ENCODE assay signal across 8 mouse cellular contexts in genomic region chr11:80210321-80210720, GRCm38 (mm10). TPM values are rescaled to one million over a fixed set of nuclear protein-coding genes. Genes with fewer than 3 reads are reported as not detected.
DNase-seq lines count a peak whose midpoint lies in the region; ATAC-seq and TF ChIP-seq lines count a peak whose summit lies in the region.

No protein-coding gene starts in this region.

- peaks cover 19% of the 10 kb centered on the region for H3K36me3 ChIP-seq in erythroblast, embryonic 14.5 days (ENCODE audit: control insufficient read depth)
- H3K36me3 ChIP-seq in G1E (replicated peaks), result peaks cover 38% of the 10 kb centered on the region
- H3K36me3 ChIP-seq in hindbrain, embryonic 11.5 days (ENCODE audit: control insufficient read depth, insufficient read depth, low read length), result no peaks in the 10 kb centered on the region
- H3K36me3 ChIP-seq in macrophage (ENCODE audit: inconsistent target), result no peaks in the 10 kb centered on the region

- H3K4me1 ChIP-seq in erythroblast, embryonic 14.5 days (ENCODE audit: control insufficient read depth), result peaks cover 31% of the 10 kb centered on the region
- H3K4me1 ChIP-seq in G1E (ENCODE audit: insufficient read depth, low read depth, low read length), result peaks cover 15% of the 10 kb centered on the region
- H3K4me1 ChIP-seq in hindbrain, embryonic 11.5 days (replicated peaks; ENCODE audit: control insufficient read depth, insufficient read depth, low read length), result peaks cover 3% of the 10 kb centered on the region; the same call in 1 of the 2 replicates

- H3K79me2 ChIP-seq in macrophage (ENCODE audit: inconsistent target), result peaks cover 57% of the 10 kb centered on the region

- 59% methylated on average over 6 of the region's 6 CpGs for WGBS in hindbrain, embryonic 11.5 days
- 0% methylated on average over 6 of the region's 6 CpGs for WGBS in macrophage (ENCODE audit: missing documents)

- peaks cover 2% of the 10 kb centered on the region; the same call in 1 of the 2 replicates for H3K27me3 ChIP-seq in erythroblast, embryonic 14.5 days (ENCODE audit: control insufficient read depth)
- H3K27me3 ChIP-seq in G1E (ENCODE audit: insufficient read depth, low read length), result 0 out of 2 replicates have a peak, but pooled peaks cover 2% of the 10 kb centered on the region
- H3K27me3 ChIP-seq in hindbrain, embryonic 11.5 days (ENCODE audit: control insufficient read depth, insufficient read depth, low read length), result no peaks in the 10 kb centered on the region

- H3K4me3 ChIP-seq in erythroblast, embryonic 14.5 days (replicated peaks), result peak overlapping the region; percentile 90
- H3K4me3 ChIP-seq in G1E (ENCODE audit: low read depth, low read length), result peak overlapping the region; percentile 99; the same call in 1 of the 2 replicates
- peak overlapping the region; percentile 96 for H3K4me3 ChIP-seq in hindbrain, embryonic 11.5 days (ENCODE audit: low read depth, low read length)
- H3K4me3 ChIP-seq in macrophage (ENCODE audit: inconsistent target), result peak overlapping the region; percentile 75

- no peaks in the 10 kb centered on the region for H3K9me3 ChIP-seq in erythroblast, embryonic 14.5 days (ENCODE audit: control insufficient read depth, low read length)
- H3K9me3 ChIP-seq in G1E (replicated peaks), result no peaks in the 10 kb centered on the region
- H3K9me3 ChIP-seq in hindbrain, embryonic 11.5 days (ENCODE audit: control insufficient read depth, low read length), result no peaks in the 10 kb centered on the region

- no peak overlapping the region for H3K27ac ChIP-seq in hindbrain, embryonic 11.5 days (ENCODE audit: low read depth, low read length)
- H3K27ac ChIP-seq in macrophage, result peak overlapping the region; percentile 51; the same call in 1 of the 2 replicates

- no peak for TF ChIP-seq CTCF in G1E (IDR thresholded peaks at IDR 0.05; ENCODE audit: low read depth, low read length)

- ATAC-seq in erythroblast, adult 5-6 weeks (replicated peaks; ENCODE audit: low FRiP score, poor library complexity, severe bottlenecking), result no peak
- ATAC-seq in G1E (ENCODE audit: extremely low read depth, insufficient number of reproducible peaks, low FRiP score, poor library complexity, severe bottlenecking), result no peak
- no peak for ATAC-seq in hindbrain, embryonic 11.5 days (ENCODE audit: low FRiP score)

- H3K4me2 ChIP-seq in hindbrain, embryonic 11.5 days (replicated peaks; ENCODE audit: low read depth, low read length), result peak overlapping the region; percentile 38

- peak; percentile 7 for DNase-seq in G1E (ENCODE audit: low spot score)
- DNase-seq in hindbrain, embryonic 11.5 days (ENCODE audit: low spot score), result no peak
- no peak for DNase-seq in thymus, postnatal 25 days
- DNase-seq in kidney, postnatal 10 days, result no peak
- DNase-seq in urinary bladder, postnatal 4 days (ENCODE audit: low spot score in 2 of 2), result no peak

- H3K9ac ChIP-seq in hindbrain, embryonic 11.5 days (ENCODE audit: low read depth, low read length), result peak overlapping the region; percentile 16; the same call in 1 of the 2 replicates

RNA-seq across cellular contexts. Expression of gene Rhot1, which starts 1.5 kb away (rescaled TPM):
- polyA plus RNA-seq in erythroblast, embryonic 14.5 days (2012), result 0.09 and 0.19 TPM in 2 replicates
- total RNA-seq in erythroblast, adult 5-6 weeks (2015; ENCODE audit: low replicate concordance), result 10.2 and 11.9 TPM in 2 replicates
- total RNA-seq in erythroblast, adult 5-6 weeks (2017; ENCODE audit: low replicate concordance), result 9.8 and 10.3 TPM in 2 replicates
- total RNA-seq in G1E (2014; fragmentation: Nextera tagmentation), result 80.3 and 87.3 TPM in 2 replicates
- total RNA-seq in G1E (2017), result 56.4 and 64.8 TPM in 2 replicates
- 5.1 and 5.3 TPM in 2 replicates for polyA plus RNA-seq in G1E (2012)
- polyA plus RNA-seq in hindbrain, embryonic 11.5 days (2014; fragmentation: Nextera tagmentation; extraction: Ambion mirVana), result 73.8 and 74.9 TPM in 2 replicates
- 100 to 1,000 TPM in 11 of 26 experiments, 10 to 100 TPM in 15; 39.2 to 147 (median 95.7) TPM for total RNA-seq in macrophage (2018; cell fraction: chromatin; rRNA removed)
- 10 to 100 TPM; 27.7 to 40.3 (median 34.9) TPM for total RNA-seq in macrophage (2018; cell fraction: cytosol; rRNA removed)
- total RNA-seq in macrophage (2018; cell fraction: nucleus; rRNA removed), result 100 to 1,000 TPM in 3 of 26 experiments, 10 to 100 TPM in 23; 28.3 to 114 (median 51.9) TPM
- 29.4 to 36.6 TPM (median 30.4 TPM) in 3 replicates for polyA plus RNA-seq in macrophage (2018)

RNA-seq across cellular contexts. Expression of gene Rnf135, which starts 26.7 kb away (rescaled TPM):
- 0.03 TPM in 1 of 2 replicates, not detected in the other for polyA plus RNA-seq in erythroblast, embryonic 14.5 days (2012)
- total RNA-seq in erythroblast, adult 5-6 weeks (2015; ENCODE audit: low replicate concordance), result not detected in 2 replicates
- total RNA-seq in erythroblast, adult 5-6 weeks (2017; ENCODE audit: low replicate concordance), result 0.42 and 0.60 TPM in 2 replicates
- total RNA-seq in G1E (2014; fragmentation: Nextera tagmentation), result 9.6 and 10.4 TPM in 2 replicates
- 6.8 TPM in 2 replicates for total RNA-seq in G1E (2017)
- 4.0 and 5.3 TPM in 2 replicates for polyA plus RNA-seq in G1E (2012)
- polyA plus RNA-seq in hindbrain, embryonic 11.5 days (2014; fragmentation: Nextera tagmentation; extraction: Ambion mirVana), result 3.3 and 3.8 TPM in 2 replicates
- total RNA-seq in macrophage (2018; cell fraction: chromatin; rRNA removed), result 10 to 100 TPM; 17.2 to 69.8 (median 48.8) TPM
- 10 to 100 TPM; 15.5 to 57.5 (median 30.7) TPM for total RNA-seq in macrophage (2018; cell fraction: cytosol; rRNA removed)
- 10 to 100 TPM; 23.7 to 88.1 (median 50.5) TPM for total RNA-seq in macrophage (2018; cell fraction: nucleus; rRNA removed)
- 8.8 to 30.5 TPM (median 15.2 TPM) in 3 replicates for polyA plus RNA-seq in macrophage (2018)

RNA-seq across cellular contexts. Expression of gene Adap2, which starts 56.4 kb away (rescaled TPM):
- polyA plus RNA-seq in erythroblast, embryonic 14.5 days (2012), result not detected in 2 replicates
- total RNA-seq in erythroblast, adult 5-6 weeks (2015; ENCODE audit: low replicate concordance), result 1.7 and 5.0 TPM in 2 replicates
- total RNA-seq in erythroblast, adult 5-6 weeks (2017; ENCODE audit: low replicate concordance), result 1.0 and 2.5 TPM in 2 replicates
- total RNA-seq in G1E (2014; fragmentation: Nextera tagmentation), result not detected in 2 replicates
- not detected in 2 replicates for total RNA-seq in G1E (2017)
- not detected in 2 replicates for polyA plus RNA-seq in G1E (2012)
- polyA plus RNA-seq in hindbrain, embryonic 11.5 days (2014; fragmentation: Nextera tagmentation; extraction: Ambion mirVana), result 1.1 and 1.4 TPM in 2 replicates
- 100 to 1,000 TPM; 119 to 715 (median 357) TPM for total RNA-seq in macrophage (2018; cell fraction: chromatin; rRNA removed)
- total RNA-seq in macrophage (2018; cell fraction: cytosol; rRNA removed), result 100 to 1,000 TPM in 19 of 26 experiments, 10 to 100 TPM in 7; 65.8 to 202 (median 108) TPM
- 100 to 1,000 TPM in 24 of 26 experiments, 10 to 100 TPM in 2; 94.4 to 583 (median 247) TPM for total RNA-seq in macrophage (2018; cell fraction: nucleus; rRNA removed)
- 54.5 to 101 TPM (median 85.2 TPM) in 3 replicates for polyA plus RNA-seq in macrophage (2018)

Comparison
In these comparisons a context has a peak if more than half of its experiments do, and no peak if none do; other contexts are left out.
1. RNA of gene Adap2, which starts 56.4 kb away (polyA plus RNA-seq): 54.5 to 101 TPM in macrophage; 1.1 to 1.4 TPM in hindbrain, embryonic 11.5 days, not detected in G1E and not detected in erythroblast, embryonic 14.5 days; every median in the first group is over 10 times any median in the second.
2. Peak in every context shown above with its lines, with median percentiles within 50 percentile points of each other: H3K4me3 ChIP-seq.